Mouse (Mus musculus): ENCODE results near the gene Aacs.
A peak's percentile ranks its signal among the peaks of the same experiment; 100 is the strongest.
"Not testable (repeated sequence)": the region's sequence is repeated elsewhere in the genome, so short reads cannot be mapped to it uniquely, and the experiment has no call there.

Aacs gene

DNA sequence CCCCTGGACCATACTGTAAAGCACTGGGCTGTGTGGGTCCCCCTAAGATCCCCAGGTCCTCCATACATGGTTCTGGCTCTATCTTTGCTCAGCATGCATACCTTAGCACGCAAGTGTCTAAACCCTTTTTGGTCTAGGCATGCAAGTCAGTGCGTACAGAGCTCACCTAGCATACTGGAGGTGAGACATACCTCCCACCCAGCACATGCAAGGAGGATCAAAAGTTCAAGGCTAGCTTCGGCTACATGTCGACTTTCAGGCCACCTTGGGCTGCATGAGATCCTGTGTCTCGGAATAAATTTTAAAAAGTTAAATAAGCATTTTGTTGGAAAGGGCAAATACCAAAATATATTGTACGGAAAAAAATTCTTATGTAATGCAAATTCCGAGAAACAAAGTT lies 10.4 kb upstream of the Aacs start:
- no peak for DNase-seq (ENCODE audit: extremely low read depth, low read depth, low spot score)

- DNase-seq (ENCODE audit: extremely low read depth, low read depth, low spot score), result peak; percentile 67
Observed at GRCm38 (mm10) chr5:125465701-125466106, 9.9 kb upstream of the Aacs start.

- no peak for DNase-seq (ENCODE audit: extremely low read depth, low read depth, low spot score)
Observed at GRCm38 (mm10) chr5:125466483-125466882, 9.1 kb upstream of the Aacs start.

- no peak for DNase-seq (ENCODE audit: extremely low read depth, low read depth, low spot score)
Observed at GRCm38 (mm10) chr5:125467261-125467660, 8.4 kb upstream of the Aacs start.

DNA sequence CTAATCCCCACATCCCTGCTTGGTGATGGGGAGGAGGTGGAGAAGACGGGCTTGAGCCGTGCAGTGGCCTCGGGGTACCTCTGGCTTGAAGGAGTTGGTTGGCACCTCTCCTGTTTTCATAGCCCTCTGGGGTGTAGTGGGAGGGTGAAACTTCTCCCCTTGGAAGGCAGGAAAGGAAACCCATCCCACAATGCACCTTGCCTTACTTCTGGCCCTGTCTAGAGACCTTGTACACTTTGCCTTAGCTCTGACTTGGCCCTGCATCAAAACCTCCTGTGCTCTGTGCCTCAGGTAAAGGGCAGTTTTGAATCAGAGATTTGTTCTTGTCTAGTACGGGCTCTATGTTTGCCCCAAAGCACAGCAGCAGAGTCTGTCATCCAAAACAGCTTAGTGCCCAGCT lies 4.9 kb upstream of the Aacs start:
- DNase-seq (ENCODE audit: extremely low read depth, low read depth, low spot score), result peak; percentile 71

DNA sequence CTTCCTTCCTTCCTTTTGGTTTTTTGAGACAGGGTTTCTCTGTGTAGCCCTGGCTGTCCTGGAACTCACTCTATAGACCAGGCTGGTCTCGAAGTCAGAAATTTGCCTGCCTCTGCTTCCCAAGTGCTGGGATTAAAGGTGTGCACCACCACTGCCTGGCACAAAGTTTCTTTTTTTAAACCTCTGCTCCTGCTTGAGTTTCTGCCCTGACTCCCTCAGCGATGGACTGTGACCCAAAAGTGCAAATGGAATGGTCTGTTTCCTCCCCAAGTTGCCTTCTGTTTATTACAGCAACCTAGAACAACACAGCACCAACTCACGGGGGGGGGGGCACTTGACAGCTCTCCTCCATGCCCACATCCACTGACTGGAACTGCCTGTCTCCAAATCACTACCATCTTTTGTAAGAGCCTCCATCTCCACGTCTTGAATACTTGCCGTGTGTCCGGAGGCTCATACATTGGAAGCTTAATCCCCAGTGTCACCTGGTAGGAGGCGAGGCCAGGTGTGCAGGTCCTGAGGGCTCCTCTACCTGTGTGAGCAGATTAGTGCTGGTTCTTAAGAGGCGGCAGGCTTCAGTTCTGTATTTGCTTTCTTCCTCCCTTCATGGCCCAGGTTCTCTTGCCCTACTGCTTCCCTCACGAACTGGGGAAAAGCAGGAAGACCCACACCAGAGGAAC lies 2.7 kb upstream of the Aacs start:
- DNase-seq (ENCODE audit: extremely low read depth, low read depth, low spot score), result peak; percentile 59

GRCm38 (mm10) chr5:125475030-125475429 lies 584 bp upstream of the Aacs start:
- no peak for DNase-seq (ENCODE audit: extremely low read depth, low read depth, low spot score)

DNA sequence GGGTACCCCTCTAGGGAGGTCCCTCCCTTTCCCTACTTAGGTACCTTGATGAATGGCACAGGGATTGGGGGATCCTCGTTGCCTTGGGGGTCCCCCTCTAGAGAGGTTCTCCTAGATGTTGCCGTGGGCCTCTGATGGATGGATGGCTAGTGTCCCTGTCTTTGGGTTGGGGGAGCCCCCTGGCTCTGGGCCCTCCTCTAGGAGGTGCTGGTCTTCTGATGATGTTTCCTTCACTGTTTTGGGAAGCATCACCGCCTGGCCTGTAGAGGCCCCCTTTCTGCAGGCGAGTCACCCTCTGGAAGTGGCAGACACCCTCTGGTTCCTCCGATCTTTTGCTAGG lies 642 bp downstream of the Aacs start:
- no peak for DNase-seq (ENCODE audit: extremely low read depth, low read depth, low spot score)

GRCm38 (mm10) chr5:125476799-125477198 lies 1.2 kb downstream of the Aacs start:
- DNase-seq (ENCODE audit: extremely low read depth, low read depth, low spot score), result no peak

DNA sequence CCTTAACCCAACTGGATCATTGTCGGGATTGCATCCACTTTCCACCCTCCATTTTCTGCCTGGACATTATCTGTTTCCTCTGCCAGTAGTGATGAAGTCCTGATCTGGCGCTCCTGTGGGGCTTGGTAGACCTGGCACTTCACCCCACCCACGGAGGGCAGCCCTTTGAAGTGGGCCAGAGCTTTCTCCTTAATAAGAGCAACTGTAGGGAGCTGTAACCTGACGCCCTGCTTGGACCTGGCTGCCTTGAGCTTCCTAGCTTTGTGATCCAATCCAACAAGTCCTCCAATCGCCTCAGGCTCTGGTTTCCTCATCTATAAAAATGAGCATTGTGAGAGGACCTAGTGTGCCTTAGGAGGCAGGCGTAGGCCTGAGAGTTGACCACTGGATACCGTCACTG lies 1.9 kb downstream of the Aacs start:
- peak; percentile 31 for DNase-seq (ENCODE audit: extremely low read depth, low read depth, low spot score)

GRCm38 (mm10) chr5:125478037-125478436 lies 2.4 kb downstream of the Aacs start:
- no peak for DNase-seq (ENCODE audit: extremely low read depth, low read depth, low spot score)

DNA sequence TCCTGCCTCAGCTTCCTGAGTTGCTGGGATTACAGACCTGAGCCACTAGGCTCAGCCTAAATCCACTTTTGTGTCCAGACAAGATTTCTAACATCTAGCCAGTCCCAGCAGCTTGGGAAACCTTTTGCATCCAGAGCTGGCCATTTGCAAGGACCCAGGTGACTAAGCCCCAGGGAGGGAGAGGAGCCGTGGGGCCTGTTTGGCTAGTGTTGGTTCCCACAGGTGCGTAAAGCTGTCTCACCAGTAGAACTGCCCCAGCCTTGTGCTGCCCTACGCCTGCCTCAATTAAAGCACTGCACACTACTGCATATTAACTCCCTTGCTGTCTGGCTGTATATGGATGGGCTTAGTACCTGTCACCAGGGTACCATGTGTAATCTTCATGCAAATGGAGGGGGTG lies 3.8 kb downstream of the Aacs start:
- DNase-seq (ENCODE audit: extremely low read depth, low read depth, low spot score), result peak; percentile 25

DNA sequence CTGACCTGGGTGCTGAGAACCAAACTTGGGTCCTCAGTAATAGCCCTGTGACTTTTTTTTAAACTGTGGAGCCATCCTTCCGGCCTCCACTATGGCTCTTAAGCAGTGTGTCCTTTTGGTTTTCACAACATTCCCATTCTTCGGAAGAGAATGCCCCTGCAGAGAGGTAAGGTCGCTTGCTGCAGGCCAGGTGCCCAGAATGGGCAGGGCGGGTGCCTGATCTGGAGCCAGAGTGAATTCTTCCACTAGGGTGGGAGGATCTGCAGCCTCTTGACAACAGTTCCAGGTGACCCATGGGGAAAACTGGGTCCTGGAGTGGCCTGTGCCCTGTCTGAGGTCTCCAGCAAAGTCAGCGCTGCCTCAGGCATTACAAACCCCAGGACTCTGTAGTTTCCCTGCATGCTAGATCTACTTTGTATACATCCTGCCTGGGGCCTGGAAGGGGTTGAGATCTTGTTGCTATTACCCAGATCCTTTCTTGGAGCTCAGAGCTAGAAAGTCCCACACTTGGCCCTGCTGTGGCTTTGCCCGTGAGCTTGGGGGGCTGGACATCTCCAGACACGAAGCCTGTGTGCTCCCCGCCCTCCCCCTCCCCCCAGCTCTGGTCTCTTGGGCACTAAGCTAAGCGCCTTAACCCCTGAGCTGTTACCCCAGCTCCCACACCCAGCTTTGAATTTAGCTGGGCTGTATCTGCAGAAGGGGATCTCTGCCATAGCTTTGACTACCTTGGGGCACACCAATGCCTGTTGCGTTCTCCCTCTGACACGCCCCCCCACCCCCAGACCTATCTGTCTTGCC lies 5.0 kb downstream of the Aacs start:
- DNase-seq (ENCODE audit: extremely low read depth, low read depth, low spot score), result no peak

- DNase-seq (ENCODE audit: extremely low read depth, low read depth, low spot score), result no peak
Observed at GRCm38 (mm10) chr5:125482474-125482873, 6.9 kb downstream of the Aacs start.

DNA sequence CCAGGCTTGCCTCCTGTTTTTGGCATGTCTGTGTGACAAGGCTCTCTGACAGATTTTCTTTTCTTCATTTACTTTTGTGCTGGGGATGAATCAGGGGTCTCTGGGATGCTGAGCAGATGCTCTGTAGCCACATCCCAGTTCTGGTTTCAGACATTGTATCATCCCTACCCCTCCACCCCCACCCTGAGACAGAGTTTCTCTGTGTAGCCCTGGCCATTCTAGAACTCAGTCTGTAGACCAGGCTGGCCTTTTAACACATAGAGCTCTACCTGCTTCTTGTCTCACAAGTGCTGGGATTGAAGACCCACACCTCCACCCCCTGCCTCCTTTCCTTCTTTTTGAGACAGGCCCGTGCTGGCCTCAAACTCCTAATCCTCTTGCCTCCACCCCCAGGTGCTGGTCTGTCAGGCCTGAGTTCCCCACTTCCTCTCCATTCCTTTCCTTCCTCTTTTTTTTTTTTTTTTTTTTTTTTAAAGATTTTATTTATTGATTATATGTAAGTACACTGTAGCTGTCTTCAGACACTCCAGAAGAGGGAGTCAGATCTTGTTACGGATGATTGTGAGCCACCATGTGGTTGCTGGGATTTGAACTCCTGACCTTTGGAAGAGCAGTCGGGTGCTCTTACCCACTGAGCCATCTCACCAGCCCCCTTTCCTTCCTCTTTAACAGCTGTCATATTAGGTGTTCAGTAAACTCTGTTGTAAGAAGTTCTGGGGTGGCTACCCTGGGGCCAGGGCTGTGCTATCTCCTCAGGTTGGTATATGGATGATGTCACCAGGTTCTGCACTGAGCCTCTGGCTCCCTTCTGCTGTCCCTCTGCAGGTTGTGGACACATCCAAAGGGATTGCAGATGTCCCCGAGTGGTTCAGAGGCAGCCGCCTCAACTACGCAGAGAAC lies 8.3 kb downstream of the Aacs start:
- DNase-seq (ENCODE audit: extremely low read depth, low read depth, low spot score), result no peak

- DNase-seq (ENCODE audit: extremely low read depth, low read depth, low spot score), result no peak
Observed at GRCm38 (mm10) chr5:125485031-125485778, 9.6 kb downstream of the Aacs start.

- DNase-seq (ENCODE audit: extremely low read depth, low read depth, low spot score), result no peak
Observed at GRCm38 (mm10) chr5:125486088-125486487, 10.5 kb downstream of the Aacs start.

GRCm38 (mm10) chr5:125487375-125488115 lies 11.9 kb downstream of the Aacs start:
- DNase-seq (ENCODE audit: extremely low read depth, low read depth, low spot score), result no peak

DNA sequence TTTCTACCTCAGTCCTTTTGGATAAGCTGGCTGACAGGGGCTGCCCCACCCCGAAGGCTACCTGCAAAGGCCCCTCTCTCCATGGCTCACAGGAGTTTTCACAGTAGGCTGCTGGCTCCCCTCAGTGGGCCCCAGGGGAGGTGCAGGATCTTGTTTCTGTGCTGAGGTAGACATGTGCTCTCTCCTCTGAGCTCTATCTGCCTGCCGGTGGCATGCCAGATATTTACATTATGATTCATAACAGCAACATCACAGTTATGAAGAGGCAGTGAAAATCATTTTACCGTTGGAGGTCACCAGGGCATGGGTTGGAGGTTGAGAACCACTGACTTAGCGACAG lies 12.5 kb downstream of the Aacs start:
- no peak for DNase-seq (ENCODE audit: extremely low read depth, low read depth, low spot score)

GRCm38 (mm10) chr5:125488953-125489352 lies 13.3 kb downstream of the Aacs start:
- not testable (repeated sequence) for DNase-seq (ENCODE audit: extremely low read depth, low read depth, low spot score)
